Mouse (Mus musculus): ENCODE measurements around the gene Pias4.
"Not testable (repeated sequence)": the region's sequence is repeated elsewhere in the genome, so short reads cannot be mapped to it uniquely, and the experiment has no call there.

Pias4 gene

DNA sequence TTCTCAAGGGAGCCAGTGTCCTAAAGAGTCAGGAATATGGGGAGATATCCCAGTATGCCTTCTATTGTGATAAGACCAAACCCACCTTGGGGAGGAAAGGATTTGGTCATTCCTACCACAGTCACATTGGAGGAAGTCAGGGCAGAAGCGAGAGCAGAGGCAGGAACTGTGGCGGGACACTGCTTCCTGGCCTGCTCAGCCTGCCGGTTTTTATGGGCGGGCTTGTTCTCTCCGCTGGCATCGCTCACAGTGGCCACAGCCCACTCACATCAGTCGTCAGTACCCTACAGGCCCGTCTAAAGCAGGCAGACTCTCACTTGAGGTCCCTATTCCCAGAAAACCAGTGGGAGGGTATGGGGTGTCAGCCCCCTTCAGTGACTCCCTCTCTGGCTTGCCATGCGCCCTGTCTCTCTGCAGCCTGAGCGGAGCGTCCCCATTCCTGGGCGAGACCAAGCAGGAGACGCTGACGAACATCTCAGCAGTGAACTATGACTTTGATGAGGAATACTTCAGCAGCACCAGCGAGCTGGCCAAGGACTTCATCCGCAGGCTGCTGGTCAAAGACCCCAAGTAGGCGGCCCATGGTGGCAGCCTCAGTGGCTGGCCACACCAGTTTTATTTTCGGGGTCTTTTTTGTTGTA lies 23.7 kb upstream of the Pias4 start:
- no peak for DNase-seq (ENCODE audit: low read depth in 2 of 2, low spot score in 2 of 2)

DNA sequence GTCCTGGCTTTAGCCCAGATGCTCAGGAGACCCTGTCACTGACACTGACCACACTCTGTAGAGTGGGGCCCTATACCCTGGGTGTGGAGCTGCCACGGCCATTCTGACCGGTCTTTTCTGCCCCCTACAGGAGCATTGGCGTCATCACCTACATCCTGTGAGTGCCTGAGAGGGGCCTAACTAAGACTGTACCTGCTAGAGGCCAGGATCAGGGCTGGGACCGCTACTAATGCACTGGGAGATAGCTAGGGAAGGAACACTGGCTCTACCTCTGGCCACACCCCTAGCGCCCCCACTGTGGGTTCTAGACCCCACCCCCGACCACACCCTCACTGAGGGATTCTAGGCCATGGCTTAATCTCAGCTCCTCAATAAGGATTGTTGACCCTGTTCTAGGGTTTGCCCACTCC lies 23.2 kb upstream of the Pias4 start:
- DNase-seq (ENCODE audit: low read depth in 2 of 2, low spot score in 2 of 2), result no peak

DNA sequence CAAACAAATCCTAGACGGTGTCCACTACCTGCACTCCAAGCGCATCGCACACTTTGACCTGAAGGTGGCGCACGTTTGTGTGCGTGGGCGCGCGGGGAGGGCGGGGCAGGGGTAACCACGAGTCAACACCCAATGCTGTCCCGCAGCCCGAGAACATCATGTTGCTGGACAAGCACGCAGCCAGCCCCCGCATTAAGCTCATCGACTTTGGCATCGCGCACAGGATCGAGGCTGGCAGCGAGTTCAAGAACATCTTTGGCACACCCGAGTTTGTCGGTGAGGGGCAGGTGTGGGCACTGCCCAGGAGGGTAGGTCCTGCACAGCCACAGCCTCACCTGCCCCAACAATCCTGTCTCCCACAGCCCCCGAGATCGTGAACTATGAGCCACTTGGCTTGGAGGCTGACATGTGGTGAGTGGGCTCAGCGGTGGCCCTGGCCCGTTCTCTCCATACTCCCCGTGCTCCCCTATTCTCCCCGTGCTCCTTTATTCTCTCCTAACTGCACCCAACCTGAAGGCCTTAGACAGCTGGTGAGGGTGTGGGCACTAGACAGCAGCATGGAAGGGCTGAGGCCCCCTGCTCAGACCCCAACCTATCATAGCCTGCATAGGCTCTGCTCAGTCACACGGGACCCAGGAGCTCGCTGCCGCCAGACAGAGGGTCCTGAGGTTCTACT lies 22.7 kb upstream of the Pias4 start:
- no peak for DNase-seq (ENCODE audit: low read depth in 2 of 2, low spot score in 2 of 2)

DNA sequence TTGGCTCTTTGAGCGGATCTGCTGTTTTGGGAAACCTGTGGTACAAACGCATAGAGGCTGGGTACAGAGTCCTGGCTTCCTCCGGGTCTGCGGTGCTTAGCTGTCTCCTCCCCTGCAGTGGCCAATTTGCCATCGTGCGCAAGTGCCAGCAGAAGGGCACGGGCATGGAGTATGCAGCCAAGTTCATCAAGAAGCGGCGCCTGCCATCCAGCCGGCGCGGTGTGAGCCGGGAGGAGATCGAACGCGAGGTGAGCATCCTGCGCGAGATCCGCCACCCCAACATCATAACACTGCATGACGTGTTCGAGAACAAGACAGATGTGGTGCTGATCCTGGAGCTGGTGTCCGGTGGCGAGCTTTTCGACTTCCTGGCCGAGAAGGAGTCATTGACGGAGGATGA lies 22.1 kb upstream of the Pias4 start:
- no peak for DNase-seq (ENCODE audit: low read depth in 2 of 2, low spot score in 2 of 2)

DNA sequence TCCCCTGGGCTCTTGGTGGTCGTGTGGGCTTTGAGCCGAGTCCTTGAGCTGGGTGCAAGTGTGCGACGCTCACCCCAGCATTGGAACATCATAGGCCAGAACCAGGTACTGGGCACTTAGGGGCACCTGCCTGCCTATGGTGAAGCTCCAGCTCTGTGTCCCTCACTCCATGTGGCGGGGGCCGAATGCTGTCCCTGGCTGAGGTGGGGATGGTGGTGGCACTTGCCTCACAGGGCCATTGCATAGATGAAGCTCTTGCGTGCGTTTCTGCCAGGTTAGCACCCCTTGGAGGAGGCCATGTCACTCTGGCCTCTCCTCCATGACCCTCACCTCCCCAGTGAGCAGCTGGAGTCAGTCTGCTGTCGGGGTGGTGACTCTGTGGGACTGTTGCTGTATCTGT lies 19.4 kb upstream of the Pias4 start:
- no peak for DNase-seq (ENCODE audit: low read depth in 2 of 2, low spot score in 2 of 2)

DNA sequence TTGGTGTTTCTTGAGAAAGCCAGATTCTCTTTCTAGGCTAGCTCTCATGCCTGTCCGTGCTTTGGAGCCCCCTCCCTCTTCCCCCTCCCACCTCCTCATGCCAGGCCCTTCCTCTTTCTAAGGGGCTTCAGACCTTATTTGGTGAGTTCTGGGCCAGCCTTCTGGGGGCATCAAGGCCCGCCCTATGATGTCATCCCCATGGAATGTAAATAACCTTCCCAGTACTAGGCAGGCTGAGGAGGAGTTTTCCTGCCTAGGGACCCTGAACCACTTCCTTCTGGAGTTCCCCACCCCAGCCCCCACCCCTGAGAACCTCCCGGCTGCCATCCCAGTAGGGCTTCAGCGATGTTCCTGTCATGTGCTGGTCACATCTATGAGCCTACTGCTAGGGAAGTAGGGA lies 17.0 kb upstream of the Pias4 start:
- no peak for DNase-seq (ENCODE audit: low read depth in 2 of 2, low spot score in 2 of 2)

DNA sequence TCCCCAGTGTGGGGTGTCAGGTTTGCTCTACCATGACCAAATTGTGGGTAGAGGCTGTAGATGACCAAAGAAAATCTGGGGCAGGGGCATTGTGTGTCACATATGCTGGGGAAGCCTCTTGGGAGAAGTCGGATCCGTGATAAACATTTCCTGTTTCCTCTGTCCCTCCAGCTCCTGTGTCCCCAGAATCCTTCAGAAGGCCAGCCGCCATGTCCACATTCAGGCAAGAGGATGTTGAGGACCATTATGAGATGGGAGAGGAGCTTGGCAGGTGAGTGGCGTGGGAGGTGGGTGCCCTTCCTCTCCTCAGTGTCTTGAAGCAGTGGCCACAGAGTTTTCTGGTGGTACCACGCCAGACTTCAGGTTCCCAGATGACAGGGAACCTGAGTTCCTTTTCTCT lies 16.1 kb upstream of the Pias4 start, which contains the start of gene 4930442H23Rik:
TSS of gene 4930442H23Rik (minus strand) at position 45 of the 400 bp plus-strand sequence.
- no peak for DNase-seq (ENCODE audit: low read depth in 2 of 2, low spot score in 2 of 2)

DNA sequence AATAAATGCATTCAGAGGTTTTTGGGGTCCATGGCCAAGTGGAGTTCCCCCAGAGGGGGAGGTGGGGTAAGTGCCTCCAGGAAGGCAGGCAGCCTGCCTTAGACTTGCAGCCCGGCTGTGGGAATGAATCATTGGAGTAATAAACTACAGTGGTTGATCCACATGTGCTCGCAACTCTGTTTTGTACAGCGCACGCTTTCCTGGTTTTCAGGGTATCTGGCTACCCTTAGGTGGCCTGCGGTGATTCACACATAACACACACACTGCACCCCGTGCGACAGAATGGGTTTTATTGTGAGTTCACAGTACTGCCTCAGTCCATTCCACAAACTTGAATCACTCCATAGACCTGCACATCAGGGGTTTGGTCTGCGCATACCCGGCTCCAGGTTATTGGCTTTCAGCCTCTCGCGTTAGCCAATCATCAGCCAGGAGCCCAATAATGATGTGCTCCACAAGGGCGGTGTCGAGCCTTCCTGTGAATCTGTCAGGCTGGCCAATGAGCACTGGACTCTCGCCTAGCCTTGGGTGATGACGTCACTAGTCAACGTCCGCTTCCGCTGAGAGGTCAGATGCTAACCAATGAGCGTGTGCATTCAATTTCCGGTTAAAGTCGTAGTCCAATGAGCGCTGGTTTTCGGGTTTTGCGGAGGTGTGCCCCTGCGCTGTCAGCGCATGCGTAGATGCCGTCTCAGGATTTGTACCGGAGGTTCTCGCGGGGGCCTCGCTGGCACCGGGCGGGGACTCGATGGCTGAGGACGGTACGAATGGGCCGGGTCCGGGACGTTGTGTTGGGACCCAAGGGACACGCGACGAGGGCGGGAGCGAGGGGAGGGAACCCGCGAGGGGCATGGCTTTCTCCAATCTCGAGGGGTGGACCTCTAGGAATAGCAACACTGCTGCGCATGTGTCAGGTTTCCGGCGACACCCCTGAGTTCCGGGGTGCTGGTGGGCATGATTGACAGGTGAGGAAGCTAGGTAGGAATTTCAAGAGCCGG lies 14.9 kb upstream of the Pias4 start, which contains the start of gene Dapk3:
TSS of gene Dapk3 (plus strand) at position 670 of the 998 bp plus-strand sequence.
- DNase-seq (ENCODE audit: low read depth in 2 of 2, low spot score in 2 of 2), result peak; percentile 92 to 93

DNA sequence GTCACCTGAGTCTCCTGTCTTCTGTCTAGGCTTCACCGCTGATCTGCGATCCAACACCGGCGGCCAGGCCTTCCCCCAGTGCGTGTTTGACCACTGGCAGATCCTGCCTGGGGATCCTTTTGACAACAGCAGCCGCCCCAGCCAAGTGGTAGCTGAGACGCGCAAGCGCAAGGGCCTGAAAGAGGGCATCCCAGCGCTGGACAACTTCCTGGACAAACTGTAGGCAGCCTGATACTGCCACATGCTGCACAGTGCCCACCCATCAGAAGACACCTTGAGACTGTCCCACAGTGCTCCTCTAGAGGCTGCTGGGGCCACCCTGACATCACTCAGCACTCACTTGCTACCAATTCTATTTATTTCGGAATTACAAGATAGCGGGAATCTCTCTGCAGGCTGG lies 14.1 kb upstream of the Pias4 start:
- DNase-seq (ENCODE audit: low read depth in 2 of 2, low spot score in 2 of 2), result not testable (repeated sequence)

DNA sequence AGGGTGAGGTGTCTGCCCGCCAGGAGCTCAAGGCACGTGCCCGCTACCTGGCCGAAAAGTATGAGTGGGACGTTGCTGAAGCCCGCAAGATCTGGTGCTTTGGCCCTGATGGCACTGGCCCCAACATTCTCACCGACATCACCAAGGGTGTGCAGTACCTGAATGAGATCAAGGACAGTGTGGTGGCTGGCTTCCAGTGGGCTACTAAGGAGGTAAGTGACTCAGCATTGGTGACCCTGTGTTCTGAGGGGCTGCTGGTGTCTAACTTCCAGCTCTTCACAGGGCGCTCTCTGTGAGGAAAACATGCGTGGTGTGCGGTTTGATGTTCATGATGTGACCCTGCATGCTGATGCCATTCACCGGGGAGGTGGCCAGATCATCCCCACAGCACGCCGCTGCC lies 13.2 kb upstream of the Pias4 start:
- no peak for DNase-seq (ENCODE audit: low read depth in 2 of 2, low spot score in 2 of 2)

DNA sequence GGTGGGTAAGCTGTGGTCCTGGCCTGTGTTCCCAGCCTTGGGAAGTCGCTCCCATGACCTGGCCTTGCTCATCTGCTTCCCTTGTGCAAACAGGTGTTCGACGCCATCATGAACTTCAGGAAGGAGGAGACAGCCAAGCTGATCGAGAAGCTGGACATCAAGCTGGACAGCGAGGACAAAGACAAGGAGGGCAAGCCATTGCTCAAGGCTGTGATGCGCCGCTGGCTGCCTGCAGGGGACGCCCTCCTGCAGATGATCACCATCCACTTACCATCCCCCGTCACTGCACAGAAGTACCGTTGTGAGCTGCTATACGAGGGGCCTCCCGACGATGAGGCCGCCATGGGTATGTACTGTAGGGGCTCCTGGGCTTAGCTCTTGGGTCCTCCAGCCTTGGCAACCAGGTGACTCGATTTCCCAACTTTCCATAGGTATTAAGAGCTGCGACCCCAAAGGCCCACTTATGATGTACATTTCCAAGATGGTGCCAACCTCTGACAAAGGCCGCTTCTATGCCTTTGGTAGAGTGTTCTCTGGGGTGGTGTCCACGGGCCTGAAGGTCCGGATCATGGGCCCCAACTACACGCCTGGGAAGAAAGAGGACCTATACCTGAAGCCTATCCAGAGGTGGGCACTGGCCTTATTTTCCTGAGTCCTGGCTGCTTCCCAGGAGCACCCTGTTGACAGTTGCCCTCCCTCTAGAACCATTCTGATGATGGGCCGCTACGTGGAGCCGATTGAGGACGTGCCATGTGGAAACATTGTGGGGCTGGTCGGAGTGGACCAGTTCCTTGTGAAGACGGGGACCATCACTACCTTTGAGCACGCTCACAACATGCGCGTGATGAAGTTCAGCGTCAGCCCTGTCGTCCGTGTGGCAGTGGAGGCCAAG lies 12.0 kb upstream of the Pias4 start:
- DNase-seq (ENCODE audit: low read depth in 2 of 2, low spot score in 2 of 2), result no peak

DNA sequence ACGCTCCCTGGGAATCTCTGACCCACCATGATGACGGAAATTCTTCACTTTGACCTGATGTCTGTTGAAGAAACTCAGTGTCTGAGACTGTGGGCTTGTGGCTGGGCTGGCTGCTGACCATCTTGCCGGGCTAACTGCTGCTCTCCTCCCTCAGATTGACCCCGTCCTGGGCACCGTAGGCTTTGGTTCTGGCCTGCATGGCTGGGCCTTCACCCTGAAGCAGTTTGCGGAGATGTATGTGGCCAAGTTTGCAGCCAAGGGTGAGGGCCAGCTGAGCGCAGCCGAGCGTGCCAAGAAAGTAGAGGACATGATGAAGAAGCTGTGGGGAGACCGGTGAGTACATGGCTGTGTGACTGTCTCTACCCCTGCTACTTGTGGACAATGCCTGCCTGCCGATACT lies 11.2 kb upstream of the Pias4 start:
- DNase-seq (ENCODE audit: low read depth in 2 of 2, low spot score in 2 of 2), result no peak

DNA sequence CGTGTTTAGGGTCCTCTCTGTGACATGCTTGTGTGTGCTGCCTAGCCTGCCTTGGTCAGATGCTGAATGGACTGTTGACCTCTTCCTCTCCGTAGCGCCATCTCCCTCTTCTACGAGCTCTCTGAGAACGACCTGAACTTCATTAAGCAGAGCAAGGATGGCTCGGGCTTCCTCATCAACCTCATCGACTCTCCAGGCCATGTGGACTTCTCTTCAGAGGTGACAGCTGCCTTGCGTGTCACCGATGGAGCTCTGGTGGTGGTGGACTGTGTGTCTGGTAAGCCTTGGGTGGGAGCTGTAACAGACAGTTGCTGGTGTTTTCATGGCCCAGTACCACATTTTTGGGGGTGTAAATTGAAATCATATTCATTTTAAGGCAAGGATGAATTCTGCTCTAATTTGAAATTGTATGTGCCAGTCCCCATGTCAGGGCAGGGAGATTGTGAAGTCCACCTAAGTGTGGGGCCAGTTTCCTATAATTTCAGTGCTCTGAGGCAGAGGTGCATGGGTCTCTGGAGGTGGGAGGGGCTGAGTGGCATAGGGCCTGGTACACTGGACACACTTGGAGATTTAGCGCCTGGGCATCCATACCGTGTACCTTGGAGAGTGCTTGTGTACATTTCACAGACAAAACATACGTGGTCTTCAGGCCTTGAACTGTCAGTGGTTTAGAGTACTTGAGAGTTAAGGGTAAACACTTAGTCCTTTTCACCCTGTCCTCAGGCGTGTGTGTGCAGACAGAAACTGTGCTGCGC lies 10.4 kb upstream of the Pias4 start:
- no peak for DNase-seq (ENCODE audit: low read depth in 2 of 2, low spot score in 2 of 2)

DNA sequence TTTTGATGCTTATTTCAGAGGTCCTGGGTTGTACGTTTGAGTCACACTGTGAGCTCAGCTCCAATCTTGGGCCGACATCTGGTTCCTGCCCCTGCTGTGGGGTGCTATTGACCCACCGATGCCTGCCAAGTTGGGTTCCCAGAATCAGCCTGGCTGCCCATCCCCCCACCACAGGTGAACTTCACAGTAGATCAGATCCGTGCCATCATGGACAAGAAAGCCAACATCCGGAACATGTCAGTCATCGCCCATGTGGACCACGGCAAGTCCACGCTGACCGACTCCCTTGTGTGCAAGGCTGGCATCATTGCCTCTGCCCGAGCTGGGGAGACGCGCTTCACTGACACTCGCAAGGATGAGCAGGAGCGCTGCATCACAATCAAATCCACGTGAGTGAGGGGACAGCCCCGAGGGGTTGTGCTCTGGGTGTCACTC lies 9.8 kb upstream of the Pias4 start:
- no peak for DNase-seq (ENCODE audit: low read depth in 2 of 2, low spot score in 2 of 2)

DNA sequence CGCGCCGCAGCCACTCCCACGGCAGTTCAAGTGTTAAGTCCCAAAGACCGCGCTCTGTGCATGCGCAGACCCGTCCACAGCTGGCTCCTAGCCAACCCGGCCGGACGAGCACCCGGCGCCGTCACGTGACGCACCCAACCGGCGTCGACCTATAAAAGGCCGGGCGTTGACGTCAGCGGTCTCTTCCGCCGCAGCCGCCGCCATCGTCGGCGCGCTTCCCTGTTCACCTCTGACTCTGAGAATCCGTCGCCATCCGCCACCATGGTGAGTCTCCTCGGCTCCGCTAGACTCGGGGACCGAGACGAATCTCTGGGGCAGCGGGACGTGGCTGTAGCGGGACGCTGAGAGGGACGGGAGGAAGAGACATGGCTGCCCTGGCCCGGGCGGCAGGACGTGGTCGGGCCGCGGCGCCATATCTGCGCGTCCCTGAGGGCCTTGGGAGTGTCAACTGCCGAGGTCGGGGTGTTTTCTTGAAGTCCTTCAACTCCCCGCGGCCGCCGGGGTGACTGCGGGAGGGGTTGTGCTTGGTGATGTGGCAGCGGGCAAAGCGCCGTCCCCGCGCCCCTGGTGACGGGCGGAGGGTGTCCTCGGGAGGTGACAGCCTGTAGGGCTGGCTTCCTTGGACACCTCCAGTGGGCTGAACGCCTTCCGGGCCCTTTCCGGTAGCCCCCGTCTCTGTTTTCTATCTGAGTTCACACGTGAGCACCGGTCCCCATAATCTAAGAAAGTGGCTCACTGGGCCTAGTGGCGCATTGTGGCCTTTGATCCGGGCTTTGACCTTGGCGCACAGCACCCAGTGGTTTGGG lies 8.9 kb upstream of the Pias4 start, which contains the start of gene Eef2:
TSS of gene Eef2 (plus strand) at position 166 of the 806 bp plus-strand sequence.
- peak; percentile 95 for DNase-seq (ENCODE audit: low read depth in 2 of 2, low spot score in 2 of 2)

DNA sequence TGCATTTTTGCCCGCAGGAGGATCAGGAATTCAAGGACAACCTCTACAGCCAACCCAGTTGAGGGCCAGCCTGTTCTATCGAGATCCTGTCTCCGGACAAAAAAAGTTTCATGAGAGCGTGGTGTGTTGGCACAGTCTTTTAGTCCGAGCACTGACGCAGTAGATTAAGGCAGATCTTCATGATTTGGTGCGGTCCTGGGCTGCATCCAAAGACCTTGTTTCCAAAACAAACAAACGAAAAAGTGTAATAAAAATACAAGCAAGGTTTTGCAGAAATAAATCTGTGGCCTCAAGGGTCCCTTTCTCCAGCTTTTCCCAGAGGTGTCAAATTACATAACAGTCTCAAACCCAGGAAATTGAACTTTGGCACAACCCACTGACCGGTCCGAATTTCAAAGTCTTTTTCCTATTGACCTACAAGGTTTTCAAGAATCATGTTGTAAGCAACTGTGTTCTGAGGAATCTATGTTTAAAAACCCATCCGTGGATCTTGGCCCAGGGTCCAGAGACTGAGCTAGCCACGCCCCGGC lies 8.3 kb upstream of the Pias4 start:
- DNase-seq (ENCODE audit: low read depth in 2 of 2, low spot score in 2 of 2), result no peak

DNA sequence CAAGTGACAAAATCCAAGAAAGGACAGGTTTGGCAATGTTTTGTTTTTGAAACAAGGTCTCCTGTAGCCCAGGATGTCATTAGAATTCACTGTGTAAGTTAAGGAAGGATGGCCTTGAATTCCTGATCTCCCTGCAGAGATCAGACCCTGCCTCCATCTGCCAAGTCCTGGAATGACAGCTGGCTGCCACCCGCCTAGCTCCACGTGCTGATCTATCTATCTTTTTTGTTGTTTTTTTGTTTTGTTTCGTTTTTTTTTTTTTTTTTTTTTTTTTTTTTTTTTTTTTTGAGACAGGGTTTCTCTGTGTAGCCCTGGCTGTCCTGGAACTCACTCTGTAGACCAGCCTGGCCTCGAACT lies 7.6 kb upstream of the Pias4 start:
- DNase-seq (ENCODE audit: low read depth in 2 of 2, low spot score in 2 of 2), result not testable (repeated sequence)

DNA sequence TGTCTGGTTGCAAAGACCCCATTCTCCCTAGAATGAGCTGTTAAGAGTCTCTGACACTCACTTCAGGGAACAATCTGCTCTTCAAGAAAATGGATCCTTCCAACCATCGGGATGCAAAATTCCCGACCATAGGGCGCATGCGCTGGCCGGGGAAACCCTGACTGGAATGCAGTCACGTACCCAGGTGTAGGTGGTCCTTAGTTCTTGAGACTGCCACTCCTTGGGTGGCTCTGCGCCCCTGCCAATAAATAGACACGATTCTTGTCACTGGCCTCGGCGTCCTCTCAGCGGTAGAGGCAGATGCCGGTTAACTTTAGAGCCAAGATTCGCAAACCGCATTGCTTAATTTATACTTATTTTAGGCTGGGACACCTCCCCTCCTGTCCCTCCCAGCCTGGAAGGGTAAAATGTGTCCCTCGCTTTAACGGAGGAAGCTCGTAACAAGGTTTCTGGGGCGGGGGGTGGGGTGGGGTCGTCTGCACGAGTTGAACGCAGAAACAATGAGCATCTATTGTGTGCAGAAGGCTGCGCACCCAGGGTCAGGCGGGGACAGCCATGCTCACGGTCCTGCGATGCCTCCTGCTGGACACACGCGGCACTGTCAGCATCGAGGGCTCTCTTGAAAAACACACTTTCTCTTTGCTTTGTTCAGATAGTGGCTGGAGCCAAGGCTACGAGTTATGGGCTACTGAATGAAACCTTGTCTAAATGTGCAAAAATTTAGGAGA lies 7.1 kb upstream of the Pias4 start:
- DNase-seq (ENCODE audit: low read depth in 2 of 2, low spot score in 2 of 2), result peak; percentile 81 to 90

Data from CD8-positive naive resting alpha-beta T cell, adult 2 months (primary cell).